Mouse (Mus musculus): ENCODE results near the gene Il1a.

The Il1a gene

DNA sequence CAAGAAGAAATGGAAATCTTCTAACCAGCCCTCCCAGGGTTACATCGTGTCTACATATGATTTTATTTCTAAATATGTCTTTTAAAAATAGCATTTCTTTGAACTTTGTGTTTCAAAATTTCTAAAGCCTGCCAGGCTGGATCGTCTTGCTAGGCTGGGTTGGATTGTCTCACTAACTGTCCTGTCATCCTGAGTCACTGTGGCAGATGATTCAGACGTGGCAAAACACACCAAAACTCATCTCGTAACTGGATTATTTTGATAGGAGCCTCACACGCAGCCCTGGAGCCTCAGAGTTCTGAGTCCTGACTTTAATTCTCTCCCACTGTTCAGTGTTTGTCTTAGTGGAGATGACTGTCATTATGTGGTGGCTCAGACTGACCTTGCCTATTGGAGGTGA is 46.7 kb downstream of the Il1a start:
- no peak for DNase-seq (ENCODE audit: low read depth, low spot score)

DNA sequence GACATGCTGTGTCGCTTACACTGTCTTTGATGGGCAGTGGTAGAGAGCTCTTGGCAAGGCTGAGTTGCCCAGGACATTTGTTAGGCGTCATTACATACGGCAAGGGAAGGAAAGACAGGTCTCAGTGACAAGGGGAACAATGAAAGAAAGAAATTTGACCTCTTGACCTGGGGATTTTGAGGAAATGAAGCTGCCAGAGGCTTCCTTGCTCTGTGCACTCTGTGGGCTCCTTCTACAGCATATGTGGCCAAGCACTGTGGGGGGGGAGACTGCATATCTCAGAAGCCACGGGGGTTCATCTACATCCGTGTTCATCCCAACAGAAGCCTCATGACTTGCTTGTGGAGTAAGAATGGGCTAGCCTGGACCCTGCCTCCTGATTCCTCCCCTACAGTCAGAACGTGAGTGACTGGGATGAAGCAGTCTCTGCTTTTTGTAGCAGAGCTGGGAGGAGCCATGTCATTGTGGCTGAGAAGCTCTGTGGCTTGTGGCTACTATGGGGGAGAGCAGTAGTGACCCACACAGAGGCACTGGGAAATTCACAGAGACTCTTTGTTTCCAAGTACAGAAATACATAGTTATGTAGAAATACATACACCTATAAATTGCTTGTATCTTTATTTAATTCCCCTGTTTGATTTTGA is 48.5 kb downstream of the Il1a start:
- no peak for DNase-seq (ENCODE audit: low read depth, low spot score)

DNA sequence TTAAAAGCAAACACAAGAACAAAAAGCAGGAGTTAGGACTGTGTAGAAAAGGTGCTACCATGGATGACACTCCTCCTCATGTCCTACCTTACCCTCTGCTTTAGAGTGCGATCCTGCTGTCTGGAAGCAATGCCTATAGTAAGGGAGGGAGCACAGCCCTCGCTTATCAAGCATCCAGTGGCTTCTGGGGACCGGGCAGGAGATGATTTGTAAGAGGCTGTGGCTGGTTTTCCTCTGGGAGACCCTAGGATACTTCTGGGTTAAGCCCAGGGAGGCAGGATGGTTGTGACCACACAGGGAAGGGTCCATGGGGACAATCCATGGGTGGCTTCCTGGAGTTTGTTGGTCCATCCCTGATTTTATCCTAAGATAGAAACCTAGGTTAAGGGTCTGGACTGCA is 49.1 kb downstream of the Il1a start:
- no peak for DNase-seq (ENCODE audit: low read depth, low spot score)

- DNase-seq (ENCODE audit: low read depth, low spot score): peak; percentile 80
Measured at GRCm38 (mm10) chr2:129258475-129259211, 51.1 kb downstream of the Il1a start.

DNA sequence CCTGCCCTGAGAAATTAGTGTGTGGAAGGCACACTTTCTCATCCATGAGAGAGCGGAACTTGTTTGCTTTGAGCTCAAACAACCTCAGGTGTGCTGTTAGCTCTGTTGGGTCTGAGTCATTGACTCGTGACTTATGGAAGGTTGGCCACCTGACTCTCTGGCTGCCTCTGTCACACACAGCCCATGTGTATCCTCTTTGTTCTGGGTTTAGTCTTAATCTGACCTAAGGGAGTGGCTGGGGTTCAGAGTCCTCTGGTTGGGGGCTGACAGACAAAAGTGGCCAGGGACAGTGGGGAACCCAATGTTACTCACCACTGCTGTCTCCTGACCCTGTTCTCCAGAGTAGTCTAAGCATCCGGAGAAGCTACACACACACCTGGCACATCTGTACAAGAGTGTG is 51.7 kb downstream of the Il1a start:
- DNase-seq (ENCODE audit: low read depth, low spot score): no peak

- DNase-seq (ENCODE audit: low read depth, low spot score): no peak
Measured at GRCm38 (mm10) chr2:129256006-129256405, 53.8 kb downstream of the Il1a start.

GRCm38 (mm10) chr2:129254076-129254475 is 55.7 kb downstream of the Il1a start:
- no peak for DNase-seq (ENCODE audit: low read depth, low spot score)

GRCm38 (mm10) chr2:129253631-129253970 is 56.2 kb downstream of the Il1a start:
- DNase-seq (ENCODE audit: low read depth, low spot score): no peak

DNA sequence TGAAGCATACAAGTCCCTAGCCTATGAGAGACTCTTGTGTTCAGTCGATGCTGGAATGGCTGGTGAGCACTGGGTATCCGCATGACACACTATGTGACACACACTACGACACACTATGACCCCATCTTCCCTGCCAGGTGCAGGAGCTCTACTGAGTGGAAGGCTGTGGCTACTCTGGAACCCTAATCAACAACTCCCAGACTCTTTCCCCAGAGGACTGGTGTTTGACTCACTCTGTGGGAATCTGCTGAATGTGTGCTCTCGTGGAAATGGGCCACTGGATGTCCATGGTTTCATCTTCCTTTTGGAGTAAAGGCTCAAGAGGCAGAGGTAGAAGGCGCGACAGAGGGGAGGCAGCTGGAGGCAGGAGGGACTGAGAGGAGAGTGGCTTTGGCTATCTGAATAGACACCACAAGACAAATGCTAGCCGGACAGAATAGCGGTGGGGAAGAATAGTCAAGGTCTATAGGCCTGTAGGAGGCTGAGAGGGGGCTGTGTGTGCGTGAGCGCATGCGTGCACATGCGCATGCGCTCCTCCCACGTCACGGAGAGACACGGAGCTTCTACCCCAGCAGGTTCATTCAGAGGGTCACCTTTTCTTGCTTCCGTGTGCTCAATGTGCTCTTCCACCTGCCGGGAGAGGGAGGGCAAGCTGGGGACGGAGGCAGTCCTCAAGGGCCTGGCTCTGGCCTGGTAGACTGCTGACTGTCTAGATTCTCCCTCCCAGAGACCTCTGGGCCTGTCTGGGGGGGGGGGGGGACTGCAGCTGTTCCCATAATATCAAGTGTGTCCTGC is 56.7 kb downstream of the Il1a start:
- DNase-seq (ENCODE audit: low read depth, low spot score): no peak
